Mouse (Mus musculus): ENCODE results near the gene Tle2. TPM values are rescaled to one million over a fixed set of nuclear protein-coding genes. Genes with fewer than 3 reads are reported as not detected.

Gene Tle2
- total and polyA plus RNA-seq, 3 experiments, result 0.19 to 2.4 TPM; not detected in 1

- TF ChIP-seq RAD21 (IDR thresholded peaks at IDR 0.05; ENCODE audit: low read depth, low read length), result peak; percentile 14; the same call in 1 of the 2 replicates
- TF ChIP-seq MXI1 (IDR thresholded peaks at IDR 0.05; ENCODE audit: low read depth, low read length), result peak; percentile 62
- TF ChIP-seq ZKSCAN1 (IDR thresholded peaks at IDR 0.05; ENCODE audit: low read depth, low read length), result no peak
- TF ChIP-seq ETS1 (IDR thresholded peaks at IDR 0.05; ENCODE audit: low read depth, low read length), result peak; percentile 98
- peak; percentile 58; the same call in 1 of the 2 replicates for TF ChIP-seq HCFC1 (IDR thresholded peaks at IDR 0.05; ENCODE audit: low read depth, low read length)
- TF ChIP-seq NELFE (IDR thresholded peaks at IDR 0.05; ENCODE audit: low read depth, low read length), result no peak
- TF ChIP-seq SMC3 (IDR thresholded peaks at IDR 0.05; ENCODE audit: low read depth, low read length), result peak; percentile 39
- peak; percentile 94 for TF ChIP-seq MAZ (IDR thresholded peaks at IDR 0.05; ENCODE audit: low read depth, low read length)
- TF ChIP-seq GATA1 (IDR thresholded peaks at IDR 0.05; ENCODE audit: low read depth, low read length), result no peak
- TF ChIP-seq TCF12 (IDR thresholded peaks at IDR 0.05; ENCODE audit: low read depth, low read length), result no peak
- no peak for TF ChIP-seq GABPA (IDR thresholded peaks at IDR 0.05; ENCODE audit: low read depth, low read length)
- no peak for TF ChIP-seq TAL1 (IDR thresholded peaks at IDR 0.05; ENCODE audit: low read length)
- peak; percentile 46; the same call in 1 of the 2 replicates for TF ChIP-seq RCOR1 (IDR thresholded peaks at IDR 0.05; ENCODE audit: low read depth, low read length)
- no peak for TF ChIP-seq POLR2AphosphoS5 (IDR thresholded peaks at IDR 0.05; ENCODE audit: borderline replicate concordance, low read depth, low read length)
- no peak for TF ChIP-seq UBTF (IDR thresholded peaks at IDR 0.05; ENCODE audit: borderline replicate concordance, insufficient read depth, low read depth, low read length)
Observed at GRCm38 (mm10) chr10:81602741-81603151, 28.4 kb downstream of the Tle2 start (continued).

GRCm38 (mm10) chr10:81604019-81604967 lies 29.9 kb downstream of the Tle2 start:
- Histone ChIP-seq H3K9me3 (replicated peaks; ENCODE audit: insufficient read depth, low read length) (no peaks in the 10 kb centered on the region), H3K9ac (ENCODE audit: control insufficient read depth, low read depth, low read length, poor library complexity, severe bottlenecking) (peak overlapping the region; percentile 82), H3K4me3 (ENCODE audit: control insufficient read depth in 1 of 2, insufficient read depth in 1 of 2, low read depth in 2 of 2, low read length in 2 of 2) (peak overlapping the region; percentile 60 to 64), H3K27me3 (ENCODE audit: control insufficient read depth in 1 of 2, insufficient read depth in 2 of 2, low read length in 2 of 2) (no peaks in the 10 kb centered on the region), H3K4me1 (ENCODE audit: control insufficient read depth in 1 of 2, insufficient read depth in 2 of 2, low read length in 2 of 2) (peaks cover 12 to 25% of the 10 kb centered on the region in 2 experiments), H3K27ac (ENCODE audit: control insufficient read depth, low read depth, low read length) (peak overlapping the region; percentile 80), H3K79me2 (ENCODE audit: control insufficient read depth, insufficient read depth, low read length, poor library complexity) (no peaks in the 10 kb centered on the region; the same call in 1 of the 2 replicates), H3K36me3 (ENCODE audit: control insufficient read depth in 1 of 2, insufficient read depth in 2 of 2, low read length in 2 of 2) (peaks cover 0 to 18% of the 10 kb centered on the region in 2 experiments; a peak in 2 of 4 replicates)
- peak; percentile 90; the same call in 1 of the 2 replicates for TF ChIP-seq BHLHE40 (IDR thresholded peaks at IDR 0.05; ENCODE audit: borderline replicate concordance, low read depth, low read length)
- TF ChIP-seq ZC3H11A (IDR thresholded peaks at IDR 0.05; ENCODE audit: low read depth, low read length), result no peak
- no peak; the same call in 1 of the 2 replicates for TF ChIP-seq NELFE (IDR thresholded peaks at IDR 0.05; ENCODE audit: low read depth, low read length)
- no peak; the same call in 1 of the 2 replicates for TF ChIP-seq MXI1 (IDR thresholded peaks at IDR 0.05; ENCODE audit: low read depth, low read length)
- peak in 1 of 2 experiments; percentile 53; a peak in 1 of 4 replicates for TF ChIP-seq USF2 (IDR thresholded peaks at IDR 0.05; ENCODE audit: borderline replicate concordance in 1 of 2, insufficient read depth in 1 of 2, low read depth in 1 of 2, low read length in 2 of 2)
- TF ChIP-seq TCF12 (IDR thresholded peaks at IDR 0.05; ENCODE audit: low read depth, low read length), result 0 out of 2 replicates have a peak, but pooled peaks have one; percentile 15
- no peak for TF ChIP-seq EP300 (IDR thresholded peaks at IDR 0.05; ENCODE audit: low read depth in 1 of 2, low read length in 2 of 2)
- TF ChIP-seq POLR2AphosphoS2 (IDR thresholded peaks at IDR 0.05; ENCODE audit: low read length), result no peak
- TF ChIP-seq SIN3A (IDR thresholded peaks at IDR 0.05; ENCODE audit: low read length), result no peak
- TF ChIP-seq RAD21 (IDR thresholded peaks at IDR 0.05; ENCODE audit: low read depth, low read length), result no peak
- no peak for TF ChIP-seq POLR2A (IDR thresholded peaks at IDR 0.05; ENCODE audit: control insufficient read depth in 1 of 2, insufficient read depth in 1 of 2, low read depth in 1 of 2, low read length in 2 of 2, poor library complexity in 1 of 2)
- peak; percentile 34; the same call in 1 of the 2 replicates for TF ChIP-seq MAZ (IDR thresholded peaks at IDR 0.05; ENCODE audit: low read depth, low read length)
- 0 out of 2 replicates have a peak, but pooled peaks have one; percentile 15 for TF ChIP-seq HCFC1 (IDR thresholded peaks at IDR 0.05; ENCODE audit: low read depth, low read length)
- TF ChIP-seq POLR2AphosphoS5 (IDR thresholded peaks at IDR 0.05; ENCODE audit: borderline replicate concordance, low read depth, low read length), result peak; percentile 88; the same call in 1 of the 2 replicates
- TF ChIP-seq RCOR1 (IDR thresholded peaks at IDR 0.05; ENCODE audit: low read depth, low read length), result no peak
- no peak for TF ChIP-seq CHD1 (IDR thresholded peaks at IDR 0.05; ENCODE audit: low read depth, low read length)
- TF ChIP-seq USF1 (IDR thresholded peaks at IDR 0.05; ENCODE audit: low read depth, low read length), result peak; percentile 82
- peak; percentile 36; the same call in 1 of the 2 replicates for TF ChIP-seq KAT2A (conservative IDR thresholded peaks at IDR 0.05; ENCODE audit: low read depth, low read length)
- no peak for TF ChIP-seq GABPA (IDR thresholded peaks at IDR 0.05; ENCODE audit: low read depth, low read length)
- no peak for TF ChIP-seq E2F4 (IDR thresholded peaks at IDR 0.05; ENCODE audit: borderline replicate concordance, low read depth, low read length)
- DNase-seq (ENCODE audit: low read depth, low spot score), result no peak

Measured in MEL (cell line).